Mouse (Mus musculus): ENCODE measurements around the gene Neo1.

- no peak for TF ChIP-seq POLR2A (IDR thresholded peaks at IDR 0.05; ENCODE audit: control insufficient read depth, extremely low read depth, insufficient read depth, low read length, poor library complexity)
- TF ChIP-seq CTCF (IDR thresholded peaks at IDR 0.05; ENCODE audit: borderline replicate concordance, control insufficient read depth, extremely low read depth, insufficient read depth, low read length, poor library complexity), result no peak
Observed at GRCm38 (mm10) chr9:58838504-58838903, 197.7 kb downstream of the Neo1 start.
